Mouse (Mus musculus) CH12.LX (cell line): ENCODE measurements at regions not wholly inside any gene's neighbourhood (a gene's known extent, or its start where the extent isn't known, plus 50 kb on each side); places are given as distances from the start of the nearest gene placed in this dataset.

Experiments used
- CTCF ChIP-seq, 2 experiments: IDR thresholded peaks in 1 of 2; conservative IDR thresholded peaks in 1 of 2; 2 replicates each; pipeline ENCODE4 v1.5.1; 2011 to 2012; ENCODE audit warnings: low read depth in 2 of 2, low read length in 2 of 2, improper control_type of control experiment in 1 of 2, inconsistent platforms in 1 of 2, mild to moderate bottlenecking in 1 of 2, moderate library complexity in 1 of 2
- ETS1 ChIP-seq: conservative IDR thresholded peaks from 2 replicates; pipeline ENCODE4 v1.6.1; 2012; ENCODE audit warnings: low read depth, mild to moderate bottlenecking, inconsistent platforms, low read length, improper control_type of control experiment, moderate library complexity
- MAX ChIP-seq: IDR thresholded peaks from 2 replicates; pipeline ENCODE4 v1.6.1; 2011; ENCODE audit warnings: low read length, improper control_type of control experiment
- POLR2A ChIP-seq: IDR thresholded peaks from 2 replicates; pipeline ENCODE4 v1.6.1; 2011; ENCODE audit warnings: low read depth, mild to moderate bottlenecking, improper control_type of control experiment, low read length
- USF2 ChIP-seq: conservative IDR thresholded peaks from 2 replicates; pipeline ENCODE4 v1.6.1; 2011; ENCODE audit warnings: low read depth, low read length, improper control_type of control experiment
- ZC3H11A ChIP-seq: IDR thresholded peaks from 2 replicates; pipeline ENCODE4 v1.6.1; 2012; ENCODE audit warnings: low read depth, mild to moderate bottlenecking, inconsistent platforms, low read length, improper control_type of control experiment

GRCm38 (mm10) chr12:51118781-51119180, 229.1 kb upstream of the G2e3 start:
- TF ChIP-seq MAX (no peak), ETS1 (no peak), POLR2A (no peak), CTCF (conservative IDR thresholded peaks at IDR 0.05 in 1 of 2, IDR thresholded peaks at IDR 0.05 in 1 of 2; ENCODE audit: low read depth in 2 of 2, low read length in 2 of 2) (no peak), ZC3H11A (no peak), USF2 (no peak)
